Mouse (Mus musculus) cortical plate, adult 2 months (tissue): ENCODE data around the gene Agtrap. TPM values are rescaled to one million over a fixed set of nuclear protein-coding genes. Genes with fewer than 3 reads are reported as not detected.
"Not testable (repeated sequence)": the region's sequence is repeated elsewhere in the genome, so short reads cannot be mapped to it uniquely, and the experiment has no call there.

Experiments
- H3K27ac ChIP-seq: fragments of 200-500 bp; 2 replicates; pipeline ENCODE4 v1.5.1; 2012; ENCODE audit warnings: low read length, control low read depth, inconsistent platforms; ENCODE audit not compliant: insufficient read depth
- H3K4me1 ChIP-seq: fragments of 200-500 bp; 2 replicates; pipeline ENCODE4 v1.6.1; 2011; ENCODE audit warnings: low read length; ENCODE audit not compliant: control insufficient read depth, insufficient read depth
- H3K4me3 ChIP-seq: fragments of 200-500 bp; 2 replicates; pipeline ENCODE4 v1.5.1; 2011; ENCODE audit warnings: mild to moderate bottlenecking, low read length, control low read depth; ENCODE audit not compliant: insufficient read depth
- CTCF ChIP-seq: fragments of 200-500 bp; IDR thresholded peaks from 2 replicates; pipeline ENCODE4 v1.5.1; 2011; ENCODE audit warnings: mild to moderate bottlenecking, control low read depth, low read length; ENCODE audit not compliant: insufficient read depth; ENCODE audit errors: extremely low read depth
- POLR2A ChIP-seq: fragments of 200-500 bp; IDR thresholded peaks from 2 replicates; pipeline ENCODE4 v1.6.1; 2011; ENCODE audit warnings: mild to moderate bottlenecking, low read length, control low read depth; ENCODE audit not compliant: insufficient read depth; ENCODE audit errors: extremely low read depth
- polyA plus RNA-seq: library from polyadenylated mRNA; depleted of rRNA; stranded (reverse); fragments of >200 nt; gene quantifications from 2 replicates; pipeline ENCODE4 v1.2.3, GENCODE M21; 2012

The Agtrap gene
- polyA plus RNA-seq, 1 experiment: 6.1 TPM

- TF ChIP-seq CTCF: no peak
- Histone ChIP-seq H3K27ac (0 out of 2 replicates have a peak overlapping the region, but pooled peaks have one; percentile 1), H3K4me1 (no peaks in the 10 kb centered on the region)
Observed at GRCm38 (mm10) chr4:148052976-148053375, 34.9 kb downstream of the Agtrap start.

GRCm38 (mm10) chr4:148051886-148052285 is 35.9 kb downstream of the Agtrap start:
- H3K4me3 ChIP-seq: no peak overlapping the region
- no peak overlapping the region for H3K27ac ChIP-seq
- no peak for TF ChIP-seq CTCF
- TF ChIP-seq POLR2A: no peak
- no peaks in the 10 kb centered on the region for H3K4me1 ChIP-seq

More at GRCm38 (mm10) chr4:148052976-148053375, 34.9 kb downstream of the Agtrap start:
- no peak overlapping the region for H3K4me3 ChIP-seq

GRCm38 (mm10) chr4:148051046-148051776 is 36.6 kb downstream of the Agtrap start:
- no peak overlapping the region for H3K27ac ChIP-seq
- TF ChIP-seq POLR2A: no peak
- no peak for TF ChIP-seq CTCF
- no peak overlapping the region for H3K4me3 ChIP-seq
- H3K4me1 ChIP-seq: no peaks in the 10 kb centered on the region

DNA sequence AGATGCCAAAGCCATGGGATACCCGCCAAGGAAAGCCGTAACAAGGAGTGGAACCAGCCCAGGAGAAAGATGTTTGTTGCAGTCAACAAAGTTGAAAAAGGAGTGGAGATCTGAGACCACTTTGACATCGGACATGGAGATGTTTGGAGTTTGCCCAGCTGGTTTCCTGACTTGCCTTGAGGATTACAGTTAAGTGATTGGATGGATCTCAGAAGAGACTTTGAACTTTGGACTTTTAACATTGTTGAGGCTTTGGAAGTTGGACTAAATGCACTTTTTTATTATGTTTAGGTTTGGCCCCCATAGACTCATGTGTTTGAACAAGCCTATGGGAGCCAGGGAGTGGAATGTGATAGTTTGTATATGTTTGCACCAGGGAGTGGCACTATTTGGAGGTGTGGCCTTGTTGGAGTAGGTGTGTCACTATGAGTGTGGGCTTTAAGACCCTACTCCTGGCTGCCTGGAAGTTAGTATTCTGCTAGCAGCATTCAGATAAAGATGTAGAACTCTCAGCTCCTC is 37.4 kb downstream of the Agtrap start:
- not testable (repeated sequence) for H3K27ac ChIP-seq, H3K4me1 ChIP-seq, H3K4me3 ChIP-seq

DNA sequence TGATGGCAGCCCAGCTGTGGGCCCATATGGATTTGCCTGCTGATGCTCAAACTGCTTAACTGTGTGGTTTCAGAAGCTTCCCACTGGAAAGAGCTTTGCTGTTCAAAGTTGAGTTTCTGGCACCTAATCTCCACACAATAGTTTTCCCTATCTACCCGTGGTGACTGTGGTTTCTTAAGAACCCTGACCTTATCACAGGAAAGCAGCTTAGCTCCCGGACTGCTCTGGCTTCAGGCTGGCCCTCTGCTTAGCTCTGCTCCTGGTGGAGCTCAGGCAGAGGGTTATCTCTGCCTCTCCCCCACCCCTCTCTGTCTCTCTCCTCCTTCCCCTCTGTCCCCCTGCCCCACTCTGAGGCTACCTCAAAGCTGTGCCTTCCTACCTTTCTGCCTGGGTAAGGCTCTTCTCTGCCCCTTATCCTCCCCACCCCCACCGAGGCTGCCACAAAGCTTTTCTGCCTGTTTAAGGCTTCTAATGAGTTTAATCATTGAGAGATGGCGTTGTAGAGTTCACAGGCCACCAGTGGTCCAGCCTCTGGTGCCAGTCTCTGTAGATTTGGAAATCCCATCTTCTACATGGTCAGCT is 41.3 kb downstream of the Agtrap start:
- Histone ChIP-seq H3K4me3 (no peak overlapping the region), H3K27ac (no peak overlapping the region), H3K4me1 (0 out of 2 replicates have a peak, but pooled peaks cover 2% of the 10 kb centered on the region)
- TF ChIP-seq POLR2A (no peak), CTCF (no peak)

- Histone ChIP-seq H3K4me3 (no peak overlapping the region), H3K27ac (no peak overlapping the region), H3K4me1 (peaks cover 8% of the 10 kb centered on the region)
- TF ChIP-seq CTCF (no peak), POLR2A (no peak)
Observed at GRCm38 (mm10) chr4:148044113-148044512, 43.7 kb downstream of the Agtrap start.

DNA sequence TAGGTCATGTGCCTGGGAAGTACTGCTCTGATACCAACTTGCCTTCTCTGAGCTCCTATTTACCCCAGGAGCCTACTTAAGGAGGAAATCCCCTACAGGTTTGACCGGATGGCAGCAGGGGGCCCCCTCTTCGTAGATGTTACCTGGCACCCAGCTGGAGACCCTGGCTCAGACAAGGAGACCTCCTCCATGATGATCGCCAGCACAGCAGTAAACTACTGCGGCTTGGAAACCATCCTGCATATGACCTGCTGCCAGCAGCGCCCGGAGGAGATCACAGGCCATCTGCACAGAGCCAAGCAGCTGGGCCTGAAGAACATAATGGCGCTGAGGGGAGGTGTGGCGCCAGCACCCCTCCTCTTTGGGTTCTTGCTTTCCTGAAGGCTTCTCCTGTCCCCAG is 44.5 kb downstream of the Agtrap start:
- not testable (repeated sequence) for H3K27ac ChIP-seq, H3K4me3 ChIP-seq, H3K4me1 ChIP-seq

DNA sequence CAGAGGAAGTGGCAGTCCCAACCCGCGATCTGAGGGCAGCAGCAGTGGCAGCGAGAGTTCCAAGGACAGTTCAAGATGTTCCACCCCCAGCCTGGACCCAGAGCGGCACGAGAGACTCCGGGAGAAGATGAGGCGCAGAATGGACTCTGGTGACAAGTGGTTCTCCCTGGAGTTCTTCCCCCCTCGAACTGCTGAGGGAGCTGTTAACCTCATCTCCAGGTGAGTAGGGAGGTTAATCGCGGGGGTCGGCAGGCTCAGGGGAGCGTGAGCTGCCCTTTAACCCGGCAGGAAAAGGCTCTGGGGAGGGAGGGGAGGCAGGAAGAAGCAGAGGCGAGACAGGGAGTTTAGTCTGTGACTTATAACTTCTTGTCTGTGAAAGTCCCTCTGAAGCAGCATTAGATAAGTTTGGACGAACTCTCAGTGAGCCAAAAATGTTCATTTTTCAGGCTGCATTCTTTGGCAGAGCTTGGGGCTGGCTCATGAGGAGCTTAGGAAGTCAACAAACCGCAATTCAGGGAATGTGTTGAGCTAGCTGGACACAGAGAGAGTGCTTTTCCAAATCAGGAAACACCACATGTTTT is 46.1 kb downstream of the Agtrap start:
- Histone ChIP-seq H3K4me3 (peak overlapping the region; percentile 67), H3K27ac (peak overlapping the region; percentile 27; the same call in 1 of the 2 replicates), H3K4me1 (peaks cover 11% of the 10 kb centered on the region)
- no peak for TF ChIP-seq CTCF
- no peak for TF ChIP-seq POLR2A

DNA sequence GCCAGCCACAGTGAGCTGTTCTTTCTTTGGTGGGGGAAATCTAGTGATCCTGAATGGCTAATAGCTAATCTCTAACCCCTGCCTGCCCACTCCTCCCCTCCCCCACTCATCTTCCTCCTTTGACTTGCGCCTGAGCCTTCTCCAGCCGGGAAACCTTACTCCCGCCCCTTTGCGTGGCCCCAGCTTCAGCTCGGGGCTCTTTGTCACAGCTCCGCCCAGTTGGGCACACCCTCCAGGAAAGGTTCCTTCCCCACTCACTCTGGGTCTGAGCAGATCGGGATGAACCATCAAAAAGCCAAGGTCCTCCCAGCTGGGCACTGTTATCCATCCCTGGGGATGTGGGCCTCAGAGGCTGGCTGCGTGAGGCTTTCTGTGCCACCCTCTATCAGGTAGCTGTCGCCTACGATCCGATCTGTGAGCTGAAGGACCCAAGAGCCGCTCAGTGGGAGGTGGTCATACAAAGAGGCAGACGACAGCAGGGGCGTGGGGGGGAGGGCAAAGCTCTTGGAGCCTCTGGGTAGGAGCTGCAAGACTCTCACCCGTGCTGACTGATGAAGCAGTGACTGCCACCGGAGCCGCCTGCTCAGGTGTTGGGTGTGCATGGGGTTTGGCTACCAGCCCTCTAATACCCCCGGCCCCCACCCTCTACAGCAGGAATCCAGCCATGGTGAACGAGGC is 46.8 kb downstream of the Agtrap start:
- H3K4me1 ChIP-seq: peaks cover 11% of the 10 kb centered on the region

More for the DNA sequence above, 46.8 kb downstream of the Agtrap start:
- Histone ChIP-seq H3K27ac (peak overlapping the region; percentile 14; the same call in 1 of the 2 replicates), H3K4me3 (peak overlapping the region; percentile 67)
- no peak for TF ChIP-seq CTCF
- TF ChIP-seq POLR2A: 0 out of 2 replicates have a peak, but pooled peaks have one; percentile 29
